Mouse (Mus musculus) CH12.LX (cell line): Measurements from ENCODE around the gene Dpp6. TPM values are rescaled to one million over a fixed set of nuclear protein-coding genes. Genes with fewer than 3 reads are reported as not detected.

Experiments
- DNase-seq: peaks from one replicate; pipeline ENCODE4 v3.0.0-alpha.2; 2013; ENCODE audit errors: extremely low read depth
- H3K27ac ChIP-seq: 2 replicates; pipeline ENCODE4 v1.5.1; 2012; ENCODE audit warnings: low read depth, mild to moderate bottlenecking, control low read depth, moderate library complexity; ENCODE audit not compliant: insufficient read depth
- H3K27me3 ChIP-seq: replicated peaks from 2 replicates; pipeline ENCODE3; 2012; ENCODE audit warnings: inconsistent platforms
- H3K36me3 ChIP-seq, 2 experiments: replicated peaks in 1 of 2; 2 replicates each; pipeline versions ENCODE3 to v1.6.1; 2012; ENCODE audit warnings: inconsistent platforms in 1 of 2, low read length in 1 of 2, mild to moderate bottlenecking in 1 of 2, mixed read lengths in 1 of 2, moderate library complexity in 1 of 2; ENCODE audit not compliant: control insufficient read depth in 1 of 2, insufficient read depth in 1 of 2
- H3K4me1 ChIP-seq, 2 experiments: 2 replicates each; pipeline ENCODE4 v1.6.1; 2012; ENCODE audit warnings: inconsistent platforms in 1 of 2, moderate library complexity in 1 of 2; ENCODE audit not compliant: insufficient read depth in 2 of 2, control insufficient read depth in 1 of 2
- H3K4me2 ChIP-seq: 2 replicates; pipeline ENCODE4 v1.6.1; 2012; ENCODE audit warnings: low read depth, mild to moderate bottlenecking, control low read depth; ENCODE audit not compliant: poor library complexity, insufficient read depth, severe bottlenecking
- H3K4me3 ChIP-seq, 3 experiments: fragments of 150-350 bp in 1 of 3; sonication (generic) in 1 of 3; replicated peaks in 1 of 3; 2 replicates each; pipeline versions ENCODE3 to v1.5.1; 2011 to 2012; ENCODE audit warnings: low read depth in 2 of 3, low read length in 2 of 3, mild to moderate bottlenecking in 2 of 3, moderate library complexity in 2 of 3, control low read depth in 1 of 3, improper control_type of control experiment in 1 of 3, inconsistent platforms in 1 of 3, mixed read lengths in 1 of 3; ENCODE audit not compliant: poor library complexity in 1 of 3
- H3K79me2 ChIP-seq: replicated peaks from 2 replicates; pipeline ENCODE4 v1.6.1; 2012; ENCODE audit warnings: mild to moderate bottlenecking, moderate library complexity; ENCODE audit not compliant: control insufficient read depth, poor library complexity, insufficient read depth, severe bottlenecking; ENCODE audit errors: extremely low read depth
- H3K9ac ChIP-seq: 2 replicates; pipeline ENCODE4 v1.6.1; 2012; ENCODE audit warnings: low read depth, mild to moderate bottlenecking, control low read depth, moderate library complexity; ENCODE audit not compliant: insufficient read depth
- H3K9me3 ChIP-seq: replicated peaks from 2 replicates; pipeline ENCODE3; 2012; ENCODE audit warnings: low read length, inconsistent platforms, mixed read lengths
- BHLHE40 ChIP-seq: IDR thresholded peaks from 2 replicates; pipeline ENCODE4 v1.6.1; 2011; ENCODE audit warnings: mild to moderate bottlenecking, low read depth, low read length, improper control_type of control experiment
- CHD1 ChIP-seq: IDR thresholded peaks from 2 replicates; pipeline ENCODE4 v1.6.1; 2012; ENCODE audit warnings: low read depth, low read length, improper control_type of control experiment, inconsistent platforms
- CHD2 ChIP-seq: IDR thresholded peaks from 2 replicates; pipeline ENCODE4 v1.6.1; 2011; ENCODE audit warnings: low read length, improper control_type of control experiment
- CTCF ChIP-seq, 2 experiments: IDR thresholded peaks in 1 of 2; conservative IDR thresholded peaks in 1 of 2; 2 replicates each; pipeline ENCODE4 v1.5.1; 2011 to 2012; ENCODE audit warnings: low read depth in 2 of 2, low read length in 2 of 2, improper control_type of control experiment in 1 of 2, inconsistent platforms in 1 of 2, mild to moderate bottlenecking in 1 of 2, moderate library complexity in 1 of 2
- E2F4 ChIP-seq: IDR thresholded peaks from 2 replicates; pipeline ENCODE4 v1.6.1; 2011; ENCODE audit warnings: low read depth, low read length, improper control_type of control experiment; ENCODE audit not compliant: insufficient replicate concordance
- ELF1 ChIP-seq: IDR thresholded peaks from 2 replicates; pipeline ENCODE4 v1.6.1; 2014; ENCODE audit warnings: low read depth, mild to moderate bottlenecking, inconsistent platforms, low read length, improper control_type of control experiment
- GABPA ChIP-seq: IDR thresholded peaks from 2 replicates; pipeline ENCODE4 v1.6.1; 2012; ENCODE audit warnings: low read depth, low read length, improper control_type of control experiment, inconsistent platforms; ENCODE audit not compliant: insufficient replicate concordance
- HCFC1 ChIP-seq: IDR thresholded peaks from 2 replicates; pipeline ENCODE4 v1.6.1; 2012; ENCODE audit warnings: low read depth, mild to moderate bottlenecking, inconsistent platforms, low read length, improper control_type of control experiment
- IRF4 ChIP-seq: IDR thresholded peaks from 2 replicates; pipeline ENCODE4 v1.6.1; 2014; ENCODE audit warnings: low read depth, mild to moderate bottlenecking, inconsistent platforms, low read length, improper control_type of control experiment
- MAFK ChIP-seq: IDR thresholded peaks from 2 replicates; pipeline ENCODE4 v1.6.1; 2011; ENCODE audit warnings: low read length, improper control_type of control experiment; ENCODE audit not compliant: insufficient replicate concordance
- MAZ ChIP-seq: IDR thresholded peaks from 2 replicates; pipeline ENCODE4 v1.6.1; 2012; ENCODE audit warnings: low read depth, mild to moderate bottlenecking, inconsistent platforms, low read length, improper control_type of control experiment, moderate library complexity
- MEF2A ChIP-seq: IDR thresholded peaks from 2 replicates; pipeline ENCODE4 v1.6.1; 2014; ENCODE audit warnings: low read depth, mild to moderate bottlenecking, inconsistent platforms, low read length, improper control_type of control experiment, borderline replicate concordance
- NELFE ChIP-seq: IDR thresholded peaks from 2 replicates; pipeline ENCODE4 v1.6.1; 2011; ENCODE audit warnings: low read depth, low read length, improper control_type of control experiment
- NRF1 ChIP-seq: IDR thresholded peaks from 2 replicates; pipeline ENCODE4 v1.6.1; 2014; ENCODE audit warnings: low read depth, mild to moderate bottlenecking, inconsistent platforms, low read length, improper control_type of control experiment, moderate library complexity
- PAX5 ChIP-seq: IDR thresholded peaks from 2 replicates; pipeline ENCODE4 v1.6.1; 2012; ENCODE audit warnings: low read length, inconsistent platforms, mixed read lengths
- POLR2AphosphoS2 ChIP-seq: IDR thresholded peaks from 2 replicates; pipeline ENCODE4 v1.6.1; 2011; ENCODE audit warnings: low read depth, low read length, improper control_type of control experiment
- RAD21 ChIP-seq: IDR thresholded peaks from 2 replicates; pipeline ENCODE4 v1.6.1; 2011; ENCODE audit warnings: low read depth, mild to moderate bottlenecking, low read length, improper control_type of control experiment, moderate library complexity
- SIN3A ChIP-seq: IDR thresholded peaks from 2 replicates; pipeline ENCODE4 v1.6.1; 2012; ENCODE audit warnings: low read length, improper control_type of control experiment, inconsistent platforms
- SMC3 ChIP-seq: IDR thresholded peaks from 2 replicates; pipeline ENCODE4 v1.6.1; 2011; ENCODE audit warnings: low read depth, low read length, improper control_type of control experiment
- TCF12 ChIP-seq: IDR thresholded peaks from 2 replicates; pipeline ENCODE4 v1.6.1; 2014; ENCODE audit warnings: low read depth, mild to moderate bottlenecking, inconsistent platforms, low read length, improper control_type of control experiment
- USF1 ChIP-seq: IDR thresholded peaks from 2 replicates; pipeline ENCODE4 v1.6.1; 2014; ENCODE audit warnings: low read depth, mild to moderate bottlenecking, inconsistent platforms, low read length, improper control_type of control experiment
- USF2 ChIP-seq: conservative IDR thresholded peaks from 2 replicates; pipeline ENCODE4 v1.6.1; 2011; ENCODE audit warnings: low read depth, low read length, improper control_type of control experiment
- ZC3H11A ChIP-seq: IDR thresholded peaks from 2 replicates; pipeline ENCODE4 v1.6.1; 2012; ENCODE audit warnings: low read depth, mild to moderate bottlenecking, inconsistent platforms, low read length, improper control_type of control experiment
- ZKSCAN1 ChIP-seq: IDR thresholded peaks from 2 replicates; pipeline ENCODE4 v1.6.1; 2012; ENCODE audit warnings: low read depth, inconsistent platforms, low read length, improper control_type of control experiment, borderline replicate concordance
- ZMIZ1 ChIP-seq: IDR thresholded peaks from 2 replicates; pipeline ENCODE4 v1.6.1; 2012; ENCODE audit warnings: low read depth, mild to moderate bottlenecking, inconsistent platforms, low read length, improper control_type of control experiment
- ZNF384 ChIP-seq: IDR thresholded peaks from 2 replicates; pipeline ENCODE4 v1.6.1; 2012; ENCODE audit warnings: low read depth, low read length, improper control_type of control experiment, inconsistent platforms
- dilution Hi-C: fragments of 300-500 bp; cut with MboI; formaldehyde crosslinking; loops from 2 replicates; pipeline ENCODE4 v1.14.3; 2020; ENCODE audit warnings: low sequenced_read_pairs; ENCODE audit not compliant: extremely low pct_unique_long_range_greater_than_20kb, extremely low pct_ligation_motif_present
- in situ Hi-C: fragments of 300-500 bp; cut with MboI; formaldehyde crosslinking; loops from 3 replicates; pipeline ENCODE4 v1.14.3; 2019; ENCODE audit warnings: low sequenced_read_pairs, low pct_ligation_motif_present, low pct_unique_long_range_greater_than_20kb, mixed read lengths
- polyA plus RNA-seq: library from polyadenylated mRNA; unstranded; fragments of >175 nt; gene quantifications from 2 replicates; pipeline ENCODE4 v1.2.1, GENCODE M21; 2012; ENCODE audit warnings: low read depth; ENCODE audit not compliant: insufficient read length
- total RNA-seq, 2 experiments: library from RNA; depleted of rRNA; stranded (reverse); fragments of 300-350 nt in 1 of 2; fragments of >200 nt in 1 of 2; gene quantifications; 2 replicates each; pipeline ENCODE4 v1.2.3; 2012 to 2014

The Dpp6 gene
- total and polyA plus RNA-seq, 3 experiments, result not detected

- no peak overlapping the region for H3K4me2 ChIP-seq
- in situ Hi-C loops (loop anchor here (25.0 kb wide), 1 partner anchor 330 kb away; no protein-coding TSS in a partner anchor), dilution Hi-C loops (no loop called here)
- no peaks in the 10 kb centered on the region for H3K27me3 ChIP-seq
- H3K79me2 ChIP-seq, result no peaks in the 10 kb centered on the region
- H3K27ac ChIP-seq, result no peak overlapping the region
- no peak overlapping the region for H3K4me3 ChIP-seq
- TF ChIP-seq BHLHE40 (no peak), SMC3 (no peak), USF2 (no peak), ZKSCAN1 (no peak), MAZ (no peak), TCF12 (no peak), PAX5 (no peak), MAFK (no peak), ELF1 (no peak), ZMIZ1 (no peak), HCFC1 (no peak), SIN3A (no peak), CHD2 (no peak), POLR2AphosphoS2 (no peak), CTCF (conservative IDR thresholded peaks at IDR 0.05 in 1 of 2, IDR thresholded peaks at IDR 0.05 in 1 of 2; ENCODE audit: low read depth in 2 of 2, low read length in 2 of 2) (no peak), NRF1 (no peak), USF1 (no peak), ZC3H11A (no peak), RAD21 (no peak), IRF4 (no peak)
- H3K4me1 ChIP-seq, result peaks cover 0 to 3% of the 10 kb centered on the region in 2 experiments; a peak in 1 of 4 replicates
- no peak for DNase-seq
- H3K36me3 ChIP-seq, result no peaks in the 10 kb centered on the region
- H3K9ac ChIP-seq, result no peak overlapping the region
- peaks cover 26% of the 10 kb centered on the region for H3K9me3 ChIP-seq
Observed at GRCm38 (mm10) chr5:27417398-27417797, 600.4 kb downstream of the Dpp6 start.

- Histone ChIP-seq H3K9me3 (peaks cover 23% of the 10 kb centered on the region), H3K36me3 (no peaks in the 10 kb centered on the region), H3K4me1 (peaks cover 0 to 3% of the 10 kb centered on the region in 2 experiments; a peak in 1 of 4 replicates), H3K79me2 (no peaks in the 10 kb centered on the region), H3K9ac (no peak overlapping the region), H3K4me3 (no peak overlapping the region), H3K27me3 (no peaks in the 10 kb centered on the region), H3K27ac (no peak overlapping the region), H3K4me2 (no peak overlapping the region)
- no peak for DNase-seq
- TF ChIP-seq GABPA (no peak), NRF1 (no peak), CHD2 (no peak), E2F4 (no peak), IRF4 (no peak), NELFE (no peak), USF1 (no peak), SMC3 (no peak), MAFK (no peak), PAX5 (no peak), ZC3H11A (no peak), TCF12 (no peak), MEF2A (no peak), CHD1 (no peak), ZNF384 (no peak)
- dilution Hi-C loops, result no loop called here
- in situ Hi-C loops, result loop anchor here (25.0 kb wide), 1 partner anchor 332 kb away; no protein-coding TSS in a partner anchor
Observed at GRCm38 (mm10) chr5:27418856-27419255, 601.9 kb downstream of the Dpp6 start.
